Mouse (Mus musculus) midbrain, embryonic 13.5 days (tissue): ENCODE results near the gene Timm44. TPM values are rescaled to one million over a fixed set of nuclear protein-coding genes. Genes with fewer than 3 reads are reported as not detected.

Experiments used
- ATAC-seq: fragments of 200-750 bp; cut with Nextera tagmentation; 2 replicates; pipeline ENCODE4 v1.8.0; 2017; ENCODE audit warnings: mild to moderate bottlenecking, moderate TSS enrichment, moderate library complexity
- H3K27ac ChIP-seq: fragments of 300-500 bp; sonication (generic); 2 replicates; pipeline ENCODE4 v1.5.1; 2015; ENCODE audit warnings: inconsistent platforms, mild to moderate bottlenecking, moderate library complexity
- H3K27me3 ChIP-seq: fragments of 300-500 bp; sonication (generic); 2 replicates; pipeline ENCODE4 v1.6.1; 2015; ENCODE audit warnings: mild to moderate bottlenecking, inconsistent platforms
- H3K36me3 ChIP-seq: fragments of 300-500 bp; sonication (generic); 2 replicates; pipeline ENCODE4 v1.6.1; 2015; ENCODE audit warnings: mild to moderate bottlenecking, inconsistent platforms
- H3K4me1 ChIP-seq: fragments of 300-500 bp; sonication (generic); replicated peaks from 2 replicates; pipeline ENCODE4 v1.6.1; 2015; ENCODE audit warnings: inconsistent platforms
- H3K4me2 ChIP-seq: fragments of 300-500 bp; sonication (generic); replicated peaks from 2 replicates; pipeline ENCODE4 v1.6.1; 2015; ENCODE audit warnings: moderate library complexity, mild to moderate bottlenecking, inconsistent platforms
- H3K4me3 ChIP-seq: fragments of 300-500 bp; sonication (generic); replicated peaks from 2 replicates; pipeline ENCODE4 v1.5.1; 2015; ENCODE audit warnings: mild to moderate bottlenecking, inconsistent platforms
- H3K9ac ChIP-seq: fragments of 300-500 bp; sonication (generic); replicated peaks from 2 replicates; pipeline ENCODE4 v1.6.1; 2015; ENCODE audit warnings: mild to moderate bottlenecking, inconsistent platforms
- H3K9me3 ChIP-seq: fragments of 300-500 bp; sonication (generic); 2 replicates; pipeline ENCODE4 v1.6.1; 2016; ENCODE audit warnings: mild to moderate bottlenecking, inconsistent platforms
- WGBS: fragments of 180-500 bp; shearing (Covaris S2); methylation state at CpG from one replicate; pipeline ENCODE4 v1.1.7; 2015; 5-methylcytosine and 5-hydroxymethylcytosine counted together
- polyA plus RNA-seq: library from polyadenylated mRNA; unstranded; fragments of >200 nt; fragmentation: Nextera tagmentation; extraction: Ambion mirVana; gene quantifications from 2 replicates; pipeline ENCODE4 v1.2.1, GENCODE M21; 2015

The Timm44 gene
- polyA plus RNA-seq, 1 experiment from 2014 or later: 45.1 TPM

GRCm38 (mm10) chr8:4226739-4227347 lies 48.9 kb downstream of the Timm44 start, which contains the start of gene Lrrc8e:
Gene Lrrc8e (plus strand): TSS chr8:4226827.
- 4% methylated on average over 33 of the region's 33 CpGs for WGBS

GRCm38 (mm10) chr8:4226323-4226722 lies 49.4 kb downstream of the Timm44 start:
- H3K4me2 ChIP-seq: peak overlapping the region; percentile 36; the same call in 1 of the 2 replicates
- H3K4me3 ChIP-seq: no peak overlapping the region
- 26% methylated on average over 4 of the region's 4 CpGs for WGBS
- H3K36me3 ChIP-seq: no peaks in the 10 kb centered on the region
- H3K9ac ChIP-seq: 0 out of 2 replicates have a peak overlapping the region, but pooled peaks have one; percentile 25
- no peaks in the 10 kb centered on the region for H3K9me3 ChIP-seq
- H3K27me3 ChIP-seq: peaks cover 25% of the 10 kb centered on the region
- H3K27ac ChIP-seq: no peak overlapping the region
- peaks cover 5% of the 10 kb centered on the region; the same call in 1 of the 2 replicates for H3K4me1 ChIP-seq
- ATAC-seq: peak; percentile 56; the same call in 1 of the 2 replicates

More at GRCm38 (mm10) chr8:4226739-4227347, 48.9 kb downstream of the Timm44 start, which contains the start of gene Lrrc8e:
- Histone ChIP-seq H3K9ac (0 out of 2 replicates have a peak within 1 kb of the TSS, but pooled peaks have one; percentile 25), H3K27me3 (peaks cover 25% of the 10 kb centered on the region), H3K4me3 (0 out of 2 replicates have a peak within 1 kb of the TSS, but pooled peaks have one; percentile 8), H3K9me3 (no peaks in the 10 kb centered on the region), H3K27ac (no peak within 1 kb of the TSS), H3K36me3 (no peaks in the 10 kb centered on the region), H3K4me2 (peak within 1 kb of the TSS; percentile 36), H3K4me1 (peaks cover 5% of the 10 kb centered on the region; the same call in 1 of the 2 replicates)
- peak; percentile 55 for ATAC-seq

GRCm38 (mm10) chr8:4222059-4222458 lies 53.7 kb downstream of the Timm44 start:
- no peaks in the 10 kb centered on the region for H3K36me3 ChIP-seq
- H3K9me3 ChIP-seq: no peaks in the 10 kb centered on the region
- H3K9ac ChIP-seq: no peak overlapping the region
- no peak overlapping the region for H3K4me2 ChIP-seq
- peaks cover 14% of the 10 kb centered on the region for H3K27me3 ChIP-seq
- no peak for ATAC-seq
- H3K27ac ChIP-seq: no peak overlapping the region
- peaks cover 5% of the 10 kb centered on the region; the same call in 1 of the 2 replicates for H3K4me1 ChIP-seq
- no peak overlapping the region for H3K4me3 ChIP-seq

GRCm38 (mm10) chr8:4219617-4220016 lies 56.1 kb downstream of the Timm44 start:
- Histone ChIP-seq H3K9ac (no peak overlapping the region), H3K36me3 (0 out of 2 replicates have a peak, but pooled peaks cover 7% of the 10 kb centered on the region), H3K4me3 (no peak overlapping the region), H3K4me1 (peaks cover 15% of the 10 kb centered on the region), H3K4me2 (no peak overlapping the region), H3K9me3 (no peaks in the 10 kb centered on the region), H3K27ac (no peak overlapping the region), H3K27me3 (no peaks in the 10 kb centered on the region)
- no peak for ATAC-seq
- 95% methylated on average over 3 of the region's 3 CpGs for WGBS

- Histone ChIP-seq H3K36me3 (0 out of 2 replicates have a peak, but pooled peaks cover 13% of the 10 kb centered on the region), H3K27me3 (no peaks in the 10 kb centered on the region), H3K27ac (peak within 1 kb of the TSS; percentile 97), H3K4me2 (peak within 1 kb of the TSS; percentile 93), H3K9me3 (no peaks in the 10 kb centered on the region), H3K4me1 (peaks cover 35% of the 10 kb centered on the region), H3K9ac (peak within 1 kb of the TSS; percentile 90), H3K4me3 (peak within 1 kb of the TSS; percentile 64)
- 1% methylated on average over 44 of the region's 44 CpGs for WGBS
- ATAC-seq: peak; percentile 95
These were observed 58.7 kb downstream of the Timm44 start, which contains the start of gene Prr36 for GRCm38 (mm10) chr8:4216791-4217621. Gene Prr36 (minus strand): TSS chr8:4217459.

- peak overlapping the region; percentile 93 for H3K4me2 ChIP-seq
- peak overlapping the region; percentile 97 for H3K27ac ChIP-seq
- ATAC-seq: no peak
- WGBS: 4% methylated on average over 18 of the region's 18 CpGs
- H3K9me3 ChIP-seq: no peaks in the 10 kb centered on the region
- H3K36me3 ChIP-seq: 0 out of 2 replicates have a peak, but pooled peaks cover 13% of the 10 kb centered on the region
- H3K4me1 ChIP-seq: peaks cover 39% of the 10 kb centered on the region
- H3K9ac ChIP-seq: peak overlapping the region; percentile 90
- H3K27me3 ChIP-seq: no peaks in the 10 kb centered on the region
- peak overlapping the region; percentile 64 for H3K4me3 ChIP-seq
These were observed 59.4 kb downstream of the Timm44 start for GRCm38 (mm10) chr8:4216296-4216695.

GRCm38 (mm10) chr8:4214006-4214980 lies 61.4 kb downstream of the Timm44 start:
- WGBS: 12% methylated on average over 33 of the region's 33 CpGs
- peak overlapping the region; percentile 93 for H3K4me2 ChIP-seq
- no peaks in the 10 kb centered on the region for H3K27me3 ChIP-seq
- ATAC-seq: 0 out of 2 replicates have a peak, but pooled peaks have one; percentile 5
- H3K27ac ChIP-seq: peak overlapping the region; percentile 62; the same call in 1 of the 2 replicates
- H3K36me3 ChIP-seq: peaks cover 30% of the 10 kb centered on the region
- H3K4me3 ChIP-seq: peak overlapping the region; percentile 64
- H3K4me1 ChIP-seq: peaks cover 53% of the 10 kb centered on the region
- H3K9ac ChIP-seq: peak overlapping the region; percentile 72; the same call in 1 of the 2 replicates
- H3K9me3 ChIP-seq: no peaks in the 10 kb centered on the region

- H3K36me3 ChIP-seq: peaks cover 39% of the 10 kb centered on the region
- H3K9ac ChIP-seq: peak overlapping the region; percentile 72
- WGBS: 5% methylated on average over 18 of the region's 18 CpGs
- H3K4me1 ChIP-seq: peaks cover 55% of the 10 kb centered on the region
- peak overlapping the region; percentile 93 for H3K4me2 ChIP-seq
- peak overlapping the region; percentile 62 for H3K27ac ChIP-seq
- no peaks in the 10 kb centered on the region for H3K27me3 ChIP-seq
- H3K4me3 ChIP-seq: peak overlapping the region; percentile 64
- peak; percentile 5; the same call in 1 of the 2 replicates for ATAC-seq
- no peaks in the 10 kb centered on the region for H3K9me3 ChIP-seq
These were observed 62.3 kb downstream of the Timm44 start for GRCm38 (mm10) chr8:4213210-4214005.

GRCm38 (mm10) chr8:4212809-4213209 lies 62.9 kb downstream of the Timm44 start:
- Histone ChIP-seq H3K9ac (peak overlapping the region; percentile 72), H3K4me1 (peaks cover 59% of the 10 kb centered on the region), H3K27me3 (no peaks in the 10 kb centered on the region), H3K36me3 (peaks cover 45% of the 10 kb centered on the region), H3K9me3 (no peaks in the 10 kb centered on the region), H3K27ac (peak overlapping the region; percentile 62), H3K4me3 (peak overlapping the region; percentile 64), H3K4me2 (peak overlapping the region; percentile 93)
- ATAC-seq: peak; percentile 2
- 3% methylated on average over 25 of the region's 25 CpGs for WGBS

- H3K4me3 ChIP-seq: no peak overlapping the region
- H3K4me1 ChIP-seq: peaks cover 76% of the 10 kb centered on the region
- WGBS: 75% methylated on average over 6 of the region's 6 CpGs
- H3K9me3 ChIP-seq: no peaks in the 10 kb centered on the region
- no peak for ATAC-seq
- no peak overlapping the region for H3K27ac ChIP-seq
- no peak overlapping the region for H3K9ac ChIP-seq
- peaks cover 62% of the 10 kb centered on the region for H3K36me3 ChIP-seq
- H3K27me3 ChIP-seq: peaks cover 13% of the 10 kb centered on the region
- no peak overlapping the region; the same call in 1 of the 2 replicates for H3K4me2 ChIP-seq
These were observed 64.6 kb downstream of the Timm44 start for GRCm38 (mm10) chr8:4211097-4211496.
